Mouse (Mus musculus) erythroblast, embryonic 14.5 days (primary cell): ENCODE data around the gene Fuom.

Experiments used
- GATA1 ChIP-seq: IDR thresholded peaks from 2 replicates; pipeline ENCODE4 v1.6.1; 2012; ENCODE audit warnings: low read length, inconsistent platforms, mixed read lengths
- TAL1 ChIP-seq: IDR thresholded peaks from 3 replicates; pipeline ENCODE4 v1.6.1; 2012; ENCODE audit warnings: low read length, inconsistent platforms, mixed read lengths

GRCm38 (mm10) chr7:140098466-140098865 lies 3.8 kb downstream of the Fuom start:
- no peak for TF ChIP-seq GATA1
- no peak for TF ChIP-seq TAL1
